Mouse (Mus musculus) kidney, postnatal 0 days (tissue): ENCODE data around the gene Sgms1. TPM values are rescaled to one million over a fixed set of nuclear protein-coding genes. Genes with fewer than 3 reads are reported as not detected.
A peak's percentile ranks its signal among the peaks of the same experiment; 100 is the strongest.

ENCODE experiments used
- ATAC-seq: fragments of 200-750 bp; cut with Nextera tagmentation; replicated peaks from 2 replicates; pipeline ENCODE4 v1.8.0; 2017; ENCODE audit warnings: low read depth, moderate number of reproducible peaks, moderate TSS enrichment, moderate library complexity; ENCODE audit not compliant: low FRiP score
- DNase-seq: peaks from one replicate; pipeline ENCODE4 v3.0.0-alpha.2; 2016; ENCODE audit warnings: low spot score
- H3K27ac ChIP-seq: fragments of 300-500 bp; sonication (generic); 2 replicates; pipeline ENCODE4 v1.5.1; 2014; ENCODE audit warnings: mild to moderate bottlenecking
- H3K27me3 ChIP-seq: fragments of 300-500 bp; sonication (generic); 2 replicates; pipeline ENCODE4 v1.6.1; 2014; ENCODE audit warnings: low read length, mixed read lengths; ENCODE audit not compliant: insufficient read depth
- H3K36me3 ChIP-seq: fragments of 300-500 bp; sonication (generic); 2 replicates; pipeline ENCODE4 v1.6.1; 2014; ENCODE audit warnings: low read length, mixed read lengths; ENCODE audit not compliant: insufficient read depth
- H3K4me1 ChIP-seq: fragments of 300-500 bp; sonication (generic); replicated peaks from 2 replicates; pipeline ENCODE4 v1.6.1; 2014; ENCODE audit warnings: antibody characterized with exemption, low read length, mixed read lengths; ENCODE audit not compliant: insufficient read depth
- H3K4me2 ChIP-seq: fragments of 300-500 bp; sonication (generic); 2 replicates; pipeline ENCODE4 v1.6.1; 2014; ENCODE audit warnings: mild to moderate bottlenecking, low read length, moderate library complexity, mixed read lengths
- H3K4me3 ChIP-seq: fragments of 300-500 bp; sonication (generic); replicated peaks from 2 replicates; pipeline ENCODE4 v1.5.1; 2014; ENCODE audit warnings: low read depth, low read length
- H3K9ac ChIP-seq: fragments of 300-500 bp; sonication (generic); 2 replicates; pipeline ENCODE4 v1.6.1; 2014; ENCODE audit warnings: low read depth, low read length
- H3K9me3 ChIP-seq: fragments of 300-500 bp; sonication (generic); replicated peaks from 2 replicates; pipeline ENCODE4 v1.6.1; 2016; ENCODE audit warnings: low read length, inconsistent platforms, mixed read lengths
- CTCF ChIP-seq: IDR thresholded peaks from 2 replicates; pipeline ENCODE4 v1.5.1; 2016; ENCODE audit warnings: antibody characterized with exemption, low read depth, mild to moderate bottlenecking, moderate library complexity
- WGBS: fragments of 180-500 bp; shearing (Covaris S2); extraction: QIAGEN DNeasy Blood & Tissue Kit; methylation state at CpG from one replicate; pipeline ENCODE4 v1.1.7; 2014; 5-methylcytosine and 5-hydroxymethylcytosine counted together
- polyA plus RNA-seq: library from polyadenylated mRNA; unstranded; fragments of >200 nt; fragmentation: Nextera tagmentation; extraction: Ambion mirVana; gene quantifications from 2 replicates; pipeline ENCODE4 v1.2.1, GENCODE M21; 2015

Gene Sgms1
- polyA plus RNA-seq, 1 experiment from 2014 or later = 42.4 TPM

GRCm38 (mm10) chr19:32386556-32387402 is 2.7 kb downstream of the Sgms1 start:
- peaks cover 4% of the 10 kb centered on the region; the same call in 1 of the 2 replicates for H3K4me1 ChIP-seq
- 0 out of 2 replicates have a peak, but pooled peaks cover 3% of the 10 kb centered on the region for H3K36me3 ChIP-seq
- H3K27me3 ChIP-seq = no peaks in the 10 kb centered on the region
- DNase-seq (peak; percentile 54), ATAC-seq (no peak)
- H3K27ac ChIP-seq = peak overlapping the region; percentile 38; the same call in 1 of the 2 replicates
- peak overlapping the region; percentile 83 for H3K9ac ChIP-seq
- no peaks in the 10 kb centered on the region for H3K9me3 ChIP-seq
- H3K4me3 ChIP-seq = peak overlapping the region; percentile 85
- TF ChIP-seq CTCF = no peak; the same call in 1 of the 2 replicates
- WGBS = 16% methylated on average over 19 of the region's 19 CpGs
- peak overlapping the region; percentile 76 for H3K4me2 ChIP-seq

GRCm38 (mm10) chr19:32383738-32384137 is 5.8 kb downstream of the Sgms1 start:
- Histone ChIP-seq H3K27me3 (no peaks in the 10 kb centered on the region), H3K36me3 (no peaks in the 10 kb centered on the region), H3K27ac (no peak overlapping the region), H3K4me2 (no peak overlapping the region), H3K4me3 (no peak overlapping the region), H3K9ac (no peak overlapping the region), H3K9me3 (no peaks in the 10 kb centered on the region), H3K4me1 (peaks cover 4% of the 10 kb centered on the region; the same call in 1 of the 2 replicates)
- no peak for TF ChIP-seq CTCF
- DNase-seq (no peak), ATAC-seq (no peak)
- WGBS = 98% methylated on average over 8 of the region's 8 CpGs

- WGBS = 21% methylated on average over 3 of the region's 3 CpGs
- H3K4me1 ChIP-seq = peaks cover 14% of the 10 kb centered on the region
Observed at GRCm38 (mm10) chr19:32381511-32381961, 8.0 kb downstream of the Sgms1 start.

GRCm38 (mm10) chr19:32380748-32381147 is 8.8 kb downstream of the Sgms1 start:
- peaks cover 14% of the 10 kb centered on the region for H3K4me1 ChIP-seq
- no peaks in the 10 kb centered on the region for H3K36me3 ChIP-seq
- 90% methylated on average over 11 of the region's 11 CpGs for WGBS
- no peak for TF ChIP-seq CTCF
- H3K27me3 ChIP-seq = no peaks in the 10 kb centered on the region
- DNase-seq (no peak), ATAC-seq (no peak)
- H3K9me3 ChIP-seq = no peaks in the 10 kb centered on the region
- H3K4me2 ChIP-seq = no peak overlapping the region
- no peak overlapping the region for H3K4me3 ChIP-seq
- H3K27ac ChIP-seq = no peak overlapping the region
- no peak overlapping the region for H3K9ac ChIP-seq

More at GRCm38 (mm10) chr19:32381511-32381961, 8.0 kb downstream of the Sgms1 start:
- ATAC-seq (peak; percentile 64), DNase-seq (peak; percentile 82)
- H3K27ac ChIP-seq = peak overlapping the region; percentile 52
- no peaks in the 10 kb centered on the region for H3K9me3 ChIP-seq
- H3K4me2 ChIP-seq = no peak overlapping the region
- H3K4me3 ChIP-seq = no peak overlapping the region
- no peak for TF ChIP-seq CTCF
- H3K27me3 ChIP-seq = no peaks in the 10 kb centered on the region
- H3K36me3 ChIP-seq = no peaks in the 10 kb centered on the region
- H3K9ac ChIP-seq = no peak overlapping the region

- no peaks in the 10 kb centered on the region for H3K27me3 ChIP-seq
- no peak overlapping the region for H3K9ac ChIP-seq
- no peaks in the 10 kb centered on the region for H3K36me3 ChIP-seq
- WGBS = 76% methylated on average over 6 of the region's 6 CpGs
- no peak overlapping the region for H3K27ac ChIP-seq
- ATAC-seq (no peak), DNase-seq (no peak)
- H3K4me2 ChIP-seq = no peak overlapping the region
- peaks cover 14% of the 10 kb centered on the region for H3K4me1 ChIP-seq
- TF ChIP-seq CTCF = no peak
- H3K4me3 ChIP-seq = no peak overlapping the region
- H3K9me3 ChIP-seq = no peaks in the 10 kb centered on the region
Observed at GRCm38 (mm10) chr19:32379239-32379920, 10.1 kb downstream of the Sgms1 start.

- no peaks in the 10 kb centered on the region for H3K36me3 ChIP-seq
- WGBS = 66% methylated on average over 3 of the region's 3 CpGs
- H3K4me1 ChIP-seq = peaks cover 14% of the 10 kb centered on the region
- no peak overlapping the region for H3K9ac ChIP-seq
- H3K27me3 ChIP-seq = no peaks in the 10 kb centered on the region
- TF ChIP-seq CTCF = no peak
- no peak overlapping the region for H3K4me3 ChIP-seq
- no peak overlapping the region for H3K4me2 ChIP-seq
- no peak overlapping the region for H3K27ac ChIP-seq
- ATAC-seq (no peak), DNase-seq (no peak)
- no peaks in the 10 kb centered on the region for H3K9me3 ChIP-seq
Observed at GRCm38 (mm10) chr19:32378581-32378980, 10.9 kb downstream of the Sgms1 start.
